Mouse (Mus musculus): ENCODE measurements around the gene Srgap2. TPM values are rescaled to one million over a fixed set of nuclear protein-coding genes. Genes with fewer than 3 reads are reported as not detected.

The Srgap2 gene
- polyA plus RNA-seq (2012; rRNA removed) = 35.2 and 41.0 TPM in 2 replicates

DNA sequence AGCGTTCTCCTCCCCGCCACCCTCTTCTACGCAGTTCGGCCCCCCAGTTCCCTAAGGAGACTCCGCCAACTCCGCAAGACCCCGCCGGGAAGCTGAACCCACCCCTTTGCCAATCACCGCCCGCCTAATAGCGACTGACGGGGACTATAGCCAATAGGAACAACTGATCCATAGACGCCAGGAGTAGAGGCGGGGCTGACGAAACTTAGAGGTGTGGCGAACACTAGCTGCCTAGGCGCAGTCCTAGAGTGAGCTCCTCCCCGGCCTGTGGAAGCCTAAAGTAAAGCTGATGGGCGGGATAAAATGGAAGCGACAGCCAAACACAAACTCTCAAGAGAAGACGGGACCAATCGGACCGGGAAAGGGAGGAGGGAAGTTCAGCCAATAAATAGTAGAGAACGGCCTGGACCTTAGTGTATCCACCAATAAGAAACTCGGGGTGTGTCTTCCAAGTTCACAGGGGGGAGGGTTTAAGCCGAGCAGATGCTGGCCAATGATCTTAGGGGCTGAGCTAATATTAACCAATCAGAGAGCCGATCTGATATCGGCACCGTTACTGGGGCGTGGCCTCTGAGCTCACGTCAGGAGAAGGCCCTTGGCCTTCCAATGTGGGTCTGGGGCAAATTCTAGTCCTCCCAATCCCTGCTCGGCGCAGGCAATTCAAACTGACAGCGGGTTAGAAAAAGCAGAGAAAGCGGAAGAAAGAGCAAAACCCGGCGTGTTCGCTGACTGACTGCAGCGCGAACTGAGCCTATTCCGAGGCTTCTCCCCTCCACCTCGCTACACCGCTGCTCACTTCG lies at the start of gene Srgap2, which contains the start of gene Fam72a:
Gene Srgap2, minus strand, starts transcription at position 72 of the 800 bp plus-strand sequence.
Gene Fam72a, plus strand, starts transcription at position 623 of the 800 bp plus-strand sequence.

GRCm38 (mm10) chr1:131279456-131279776 lies 247.7 kb downstream of the Srgap2 start, which contains the start of gene Ikbke:
Gene Ikbke (minus strand): TSS chr1:131279606.

DNA sequence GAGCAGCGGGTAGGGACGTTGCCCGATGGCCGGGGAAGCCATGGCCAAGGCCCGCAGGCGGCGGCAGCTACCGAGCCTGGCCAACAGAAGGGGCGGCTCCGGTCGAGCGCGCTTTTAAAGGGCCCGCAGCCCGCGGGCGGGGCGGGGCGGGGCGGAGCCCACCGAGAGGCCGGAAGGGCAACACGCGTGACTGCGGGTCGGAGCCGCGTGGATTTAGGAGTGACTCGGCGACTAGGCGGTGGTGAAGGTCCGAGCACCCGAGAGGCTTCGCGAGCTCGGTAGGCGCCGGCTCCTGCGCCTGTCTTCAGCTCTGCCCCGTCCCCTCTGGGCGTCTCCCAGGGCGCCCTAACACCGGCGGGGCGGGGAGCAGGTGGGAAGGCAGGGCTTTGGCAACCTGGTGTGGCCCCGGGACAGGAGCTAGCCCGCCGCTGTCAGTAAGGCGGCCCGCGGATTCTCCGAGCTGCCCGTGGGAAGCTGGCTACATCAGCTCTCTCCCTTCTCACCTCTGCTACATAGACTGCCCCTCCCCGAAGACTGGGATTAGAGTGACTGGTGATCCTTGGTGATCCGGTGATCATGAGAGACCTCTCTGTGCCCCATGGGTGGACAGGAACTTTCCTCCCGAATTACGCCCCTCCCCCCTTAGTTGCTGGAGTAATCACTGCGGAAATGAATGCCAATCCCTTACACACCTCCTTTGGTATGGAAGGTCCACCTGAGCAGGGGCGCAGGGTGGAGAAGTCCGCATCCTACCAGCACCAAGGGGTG lies 281.9 kb downstream of the Srgap2 start, which contains the start of gene Rassf5:
Gene Rassf5, minus strand, starts transcription at position 170 of the 768 bp plus-strand sequence.

Other genes starting within 250 kb of the Srgap2 start
- 2.3 and 5.5 TPM in 2 replicates for gene Ikbke, start 247.7 kb downstream of the Srgap2 start, polyA plus RNA-seq (2012; rRNA removed)
- gene Fam72a, start 551 bp upstream of the Srgap2 start, polyA plus RNA-seq (2012; rRNA removed) = 1.7 and 2.7 TPM in 2 replicates
- gene Avpr1b, start 71.9 kb upstream of the Srgap2 start, polyA plus RNA-seq (2012; rRNA removed) = not detected in 2 replicates
- 0.09 TPM in 1 of 2 replicates, not detected in the other for gene Ctse, start 111.0 kb upstream of the Srgap2 start, polyA plus RNA-seq (2012; rRNA removed)
- gene Rab7b, start 161.3 kb upstream of the Srgap2 start, polyA plus RNA-seq (2012; rRNA removed) = 1.1 and 1.2 TPM in 2 replicates
- gene Slc26a9, start 216.7 kb upstream of the Srgap2 start, polyA plus RNA-seq (2012; rRNA removed) = 0.10 and 0.13 TPM in 2 replicates

All from central nervous system, embryonic 14 days (tissue).